ENCODE assay signal across 10 mouse cellular contexts in genomic region chr17:25285033-25285432, GRCm38 (mm10). TPM values are rescaled to one million over a fixed set of nuclear protein-coding genes. Genes with fewer than 3 reads are reported as not detected.
DNase-seq lines count a peak whose midpoint lies in the region; TF ChIP-seq lines count a peak whose summit lies in the region.
"Had no signal": no experiment of that assay in that cellular context is flagged by ENCODE, and none has a peak within 500 bp of the region (broad histone marks: within the 10 kb centered on the region; RNA-seq: fewer than 3 reads in every experiment).

No protein-coding gene starts in this region.

- 16% methylated on average over 3 of the region's 3 CpGs for WGBS in heart, adult 2 months

- no peaks in the 10 kb centered on the region for H3K36me3 ChIP-seq in heart, adult 2 months (ENCODE audit: control insufficient read depth, insufficient read depth, low read length)
- H3K36me3 ChIP-seq: liver, embryonic 15.5 days had no signal

- no peak overlapping the region for H3K9ac ChIP-seq in heart, adult 2 months (ENCODE audit: low read depth, low read length)
- H3K9ac ChIP-seq: liver, embryonic 15.5 days had no signal

- H3K79me2 ChIP-seq in heart, adult 2 months (replicated peaks; ENCODE audit: control insufficient read depth, insufficient read depth, low read length), result no peaks in the 10 kb centered on the region

- intact Hi-C loops in heart, adult 2 months (cut with DNase I), result loop anchor here (2.0 kb wide), 1 partner anchor 176 kb away; no protein-coding TSS in a partner anchor

- H3K4me1 ChIP-seq in heart, adult 2 months (ENCODE audit: control insufficient read depth, insufficient read depth, low read length), result no peaks in the 10 kb centered on the region

- peak; percentile 66 for DNase-seq in gastrocnemius, adult 18-20 months (ENCODE audit: low spot score)
- DNase-seq in gastrocnemius, postnatal 25 days, result no peak
- DNase-seq in Muller cell, postnatal 12 days (ENCODE audit: inconsistent ontology term), result peak; percentile 60
- DNase-seq in cerebellum, adult 8-10 months, result peak; percentile 80
- peak; percentile 56 to 57 for DNase-seq in heart, adult 2 months
- DNase-seq in layer of hippocampus, adult 2 months (ENCODE audit: low spot score in 2 of 2), result peak; percentile 54 to 73
- DNase-seq in lung, postnatal 36 days, result peak; percentile 90
- DNase-seq in spleen, adult 18-20 months, result peak; percentile 21 to 66

- 0 out of 2 replicates have a peak, but pooled peaks have one; percentile 50 for TF ChIP-seq EP300 in heart, adult 2 months (IDR thresholded peaks at IDR 0.05; ENCODE audit: insufficient read depth, low read depth, low read length)

- H3K27me3 ChIP-seq in heart, adult 2 months (ENCODE audit: control insufficient read depth, insufficient read depth, low read length), result no peaks in the 10 kb centered on the region

- H3K4me3 ChIP-seq in heart, adult 2 months, result no peak overlapping the region
- no peak overlapping the region for H3K4me3 ChIP-seq in layer of hippocampus, adult 2 months
- H3K4me3 ChIP-seq: liver, embryonic 15.5 days had no signal

- TF ChIP-seq CTCF in heart, adult 2 months (IDR thresholded peaks at IDR 0.05), result peak; percentile 96
- TF ChIP-seq CTCF in layer of hippocampus, adult 2 months (conservative IDR thresholded peaks at IDR 0.05), result peak; percentile 95

- H3K27ac ChIP-seq in heart, adult 2 months, result no peak overlapping the region
- H3K27ac ChIP-seq in layer of hippocampus, adult 2 months, result no peak overlapping the region
- H3K27ac ChIP-seq: liver, embryonic 15.5 days had no signal

- TF ChIP-seq POLR2A in heart, adult 2 months (IDR thresholded peaks at IDR 0.05; ENCODE audit: insufficient read depth, low read depth, low read length), result no peak

RNA-seq across cellular contexts. Expression of gene Ube2i, which starts 10.6 kb away (rescaled TPM):
- 10 to 100 TPM; 57.0 to 61.5 TPM for total RNA-seq in gastrocnemius, adult 18-20 months (2021)
- 10 to 100 TPM; 59.1 to 62.2 TPM for total RNA-seq in gastrocnemius, postnatal 25 days (2021)
- total RNA-seq in heart, adult 2 months (2021), result 10 to 100 TPM; 88.3 to 90.3 TPM
- polyA plus RNA-seq in heart, adult 2 months (2012; rRNA removed), result 69.7 and 94.6 TPM in 2 replicates
- total RNA-seq in layer of hippocampus, adult 2 months (2021), result 100 to 1,000 TPM; 229 to 239 TPM

RNA-seq across cellular contexts. Expression of gene Prss34, which starts 13.2 kb away (rescaled TPM):
- total RNA-seq in gastrocnemius, adult 18-20 months (2021), result under 1 TPM; 0.55 to 0.66 TPM
- total RNA-seq in gastrocnemius, postnatal 25 days (2021), result 1 to 10 TPM in 1 of 2 experiments, under 1 TPM in 1; 0.59 to 1.2 TPM
- total RNA-seq in heart, adult 2 months (2021), result under 1 TPM; 0.21 to 0.36 TPM
- 0.14 and 0.35 TPM in 2 replicates for polyA plus RNA-seq in heart, adult 2 months (2012; rRNA removed)
- total RNA-seq in layer of hippocampus, adult 2 months (2021), result not detected

RNA-seq across cellular contexts. Expression of gene Prss28, which starts 23.4 kb away (rescaled TPM):
- not detected for total RNA-seq in gastrocnemius, adult 18-20 months (2021)
- total RNA-seq in gastrocnemius, postnatal 25 days (2021), result not detected
- not detected for total RNA-seq in heart, adult 2 months (2021)
- not detected in 2 replicates for polyA plus RNA-seq in heart, adult 2 months (2012; rRNA removed)
- not detected for total RNA-seq in layer of hippocampus, adult 2 months (2021)
- total RNA-seq: adrenal gland, postnatal 4 days had no signal
- polyA plus RNA-seq: liver, embryonic 15.5 days had no signal

RNA-seq across cellular contexts. Expression of gene Baiap3, which starts 28.9 kb away (rescaled TPM):
- total RNA-seq in gastrocnemius, adult 18-20 months (2021), result under 1 TPM; 0.14 to 0.21 TPM
- not detected for total RNA-seq in gastrocnemius, postnatal 25 days (2021)
- under 1 TPM; 0.32 to 0.39 TPM for total RNA-seq in heart, adult 2 months (2021)
- polyA plus RNA-seq in heart, adult 2 months (2012; rRNA removed), result 0.79 and 1.5 TPM in 2 replicates
- 10 to 100 TPM in 1 of 2 experiments, 1 to 10 TPM in 1; 9.9 to 10.5 TPM for total RNA-seq in layer of hippocampus, adult 2 months (2021)

RNA-seq across cellular contexts. Expression of gene Prss29, which starts 33.4 kb away (rescaled TPM):
- not detected for total RNA-seq in gastrocnemius, adult 18-20 months (2021)
- not detected for total RNA-seq in gastrocnemius, postnatal 25 days (2021)
- not detected for total RNA-seq in heart, adult 2 months (2021)
- polyA plus RNA-seq in heart, adult 2 months (2012; rRNA removed), result not detected in 2 replicates
- total RNA-seq in layer of hippocampus, adult 2 months (2021), result not detected
- total RNA-seq: adrenal gland, postnatal 4 days had no signal
- polyA plus RNA-seq: liver, embryonic 15.5 days had no signal
